Mouse (Mus musculus): Measurements from ENCODE around the gene Omd. TPM values are rescaled to one million over a fixed set of nuclear protein-coding genes. Genes with fewer than 3 reads are reported as not detected.

Gene Omd
- total RNA-seq, 2 experiments from 2014 or later, result 1.5 to 1.7 TPM

- no peak for DNase-seq (ENCODE audit: low spot score in 2 of 2)
Measured at GRCm38 (mm10) chr13:49608589-49609322, 26.5 kb downstream of the Omd start.

- no peak for DNase-seq (ENCODE audit: low spot score in 2 of 2)
Measured at GRCm38 (mm10) chr13:49617021-49617420, 34.8 kb downstream of the Omd start.

GRCm38 (mm10) chr13:49618365-49618764 lies 36.1 kb downstream of the Omd start:
- DNase-seq (ENCODE audit: low spot score in 2 of 2), result no peak

GRCm38 (mm10) chr13:49623216-49623615 lies 41.0 kb downstream of the Omd start:
- no peak for DNase-seq (ENCODE audit: low spot score in 2 of 2)

GRCm38 (mm10) chr13:49628167-49628566 lies 45.9 kb downstream of the Omd start:
- no peak for DNase-seq (ENCODE audit: low spot score in 2 of 2)

- DNase-seq (ENCODE audit: low spot score in 2 of 2), result no peak
Measured at GRCm38 (mm10) chr13:49629076-49629475, 46.8 kb downstream of the Omd start.

GRCm38 (mm10) chr13:49639965-49640364 lies 57.7 kb downstream of the Omd start:
- DNase-seq (ENCODE audit: low spot score in 2 of 2), result no peak

Other genes with a start within 250 kb of the Omd start
- gene Bicd2, start 240.9 kb upstream of the Omd start, total RNA-seq (2021), result 10 to 100 TPM; 33.5 to 35.9 TPM
- gene Ippk, start 161.2 kb upstream of the Omd start, total RNA-seq (2021), result 10 to 100 TPM; 17.9 to 18.3 TPM
- gene Tes3-ps, start 89.1 kb upstream of the Omd start, total RNA-seq (2021), result 1 to 10 TPM; 1.1 to 1.9 TPM
- gene Ecm2, start 77.7 kb upstream of the Omd start, total RNA-seq (2021), result 1 to 10 TPM; 6.1 to 6.3 TPM
- 10 to 100 TPM; 28.6 to 39.0 TPM for gene Aspn, start 38.0 kb upstream of the Omd start, total RNA-seq (2021)
- gene Ogn, start 25.6 kb downstream of the Omd start, total RNA-seq (2021), result 10 to 100 TPM; 54.9 to 57.2 TPM
- gene Cenpp, start 70.3 kb downstream of the Omd start, total RNA-seq (2021), result 1 to 10 TPM; 8.8 to 9.8 TPM
- gene Nol8, start 70.6 kb downstream of the Omd start, total RNA-seq (2021), result 10 to 100 TPM; 16.4 to 18.6 TPM
- 10 to 100 TPM; 65.1 to 82.4 TPM for gene Iars, start 99.6 kb downstream of the Omd start, total RNA-seq (2021)
- not detected for gene Gm30302, start 216.5 kb downstream of the Omd start, total RNA-seq (2021)